Mouse (Mus musculus): ENCODE results near the gene Cenpu. TPM values are rescaled to one million over a fixed set of nuclear protein-coding genes. Genes with fewer than 3 reads are reported as not detected.
A peak's percentile ranks its signal among the peaks of the same experiment; 100 is the strongest.
"Not testable (repeated sequence)": the region's sequence is repeated elsewhere in the genome, so short reads cannot be mapped to it uniquely, and the experiment has no call there.

Cenpu gene
- total RNA-seq, 4 experiments from 2014 or later, result 2.1 to 5.7 (median 3.1) TPM

DNA sequence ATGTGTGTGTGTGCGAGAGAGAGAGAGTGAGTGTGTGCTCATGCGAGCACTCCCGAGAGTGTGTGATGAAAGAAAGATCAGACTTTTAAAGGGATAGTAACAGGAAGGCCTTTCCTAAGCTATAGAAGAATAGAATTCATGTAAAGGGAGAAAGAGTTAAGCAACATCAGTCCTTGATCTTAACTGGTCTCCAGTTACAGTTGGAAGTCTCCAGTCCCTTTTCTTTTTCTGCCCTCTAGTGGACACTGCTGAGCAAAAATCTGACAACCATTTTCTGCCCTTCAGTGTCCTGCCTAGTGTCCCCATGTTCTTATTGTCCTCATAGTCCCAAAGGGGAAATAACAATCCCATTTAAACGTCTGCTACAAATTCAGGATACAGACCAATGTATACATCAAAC is 4.6 kb upstream of the Cenpu start:
- DNase-seq (ENCODE audit: low spot score in 2 of 2), result no peak

DNA sequence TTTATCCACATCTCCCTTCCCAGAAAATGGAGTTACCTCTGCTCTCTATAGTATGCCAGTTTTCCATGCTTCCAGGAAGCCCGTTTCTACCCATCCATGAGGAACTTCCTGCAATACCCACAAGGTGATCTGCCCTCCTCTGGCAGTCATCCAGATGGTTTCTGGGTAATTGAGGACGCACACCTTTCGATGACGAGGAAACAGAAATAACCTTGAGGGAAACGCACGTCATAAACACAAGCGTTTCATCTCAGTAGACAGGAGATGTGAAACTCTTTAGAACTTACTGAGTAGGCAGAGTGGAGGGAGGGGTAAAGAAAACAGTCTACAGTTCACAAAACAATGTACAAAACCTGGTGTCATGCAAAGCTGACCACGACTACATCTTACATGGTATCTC is 1.8 kb upstream of the Cenpu start:
- no peak for DNase-seq (ENCODE audit: low spot score in 2 of 2)

DNA sequence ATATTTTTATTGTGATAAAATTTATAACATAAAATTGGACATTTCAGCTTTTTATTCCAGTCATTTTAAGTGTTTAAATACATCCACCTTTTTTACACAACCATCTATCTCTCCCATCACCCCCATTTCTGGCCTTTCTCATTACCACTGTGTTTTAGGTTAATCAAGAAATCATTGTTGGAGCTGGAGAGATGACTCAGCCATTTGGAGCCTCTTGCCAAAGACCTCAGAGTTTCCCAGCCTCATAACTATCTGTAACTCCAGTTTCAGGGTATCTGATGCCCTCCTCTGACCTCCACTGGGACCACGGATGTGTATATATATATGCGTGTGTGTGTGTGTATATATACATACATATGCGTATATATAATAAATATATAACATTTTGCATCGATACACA is 799 bp upstream of the Cenpu start:
- DNase-seq (ENCODE audit: low spot score in 2 of 2), result no peak

DNA sequence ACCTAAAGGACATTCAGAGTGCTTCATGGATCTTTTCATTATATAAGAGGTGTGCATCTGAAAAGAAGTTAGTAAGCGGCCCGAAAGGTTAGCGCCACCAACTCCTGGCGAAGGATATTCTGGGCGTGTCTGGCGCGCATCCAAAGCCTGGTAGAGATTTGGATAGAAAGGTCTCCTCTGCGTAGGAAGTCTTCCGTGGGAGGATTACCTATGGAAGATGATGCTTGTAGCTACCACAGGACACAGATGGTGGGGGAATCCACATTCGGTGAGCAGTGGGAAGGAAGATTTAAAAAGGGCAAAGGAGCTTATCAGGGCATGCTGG is 575 bp downstream of the Cenpu start:
- DNase-seq (ENCODE audit: low spot score in 2 of 2), result no peak

DNA sequence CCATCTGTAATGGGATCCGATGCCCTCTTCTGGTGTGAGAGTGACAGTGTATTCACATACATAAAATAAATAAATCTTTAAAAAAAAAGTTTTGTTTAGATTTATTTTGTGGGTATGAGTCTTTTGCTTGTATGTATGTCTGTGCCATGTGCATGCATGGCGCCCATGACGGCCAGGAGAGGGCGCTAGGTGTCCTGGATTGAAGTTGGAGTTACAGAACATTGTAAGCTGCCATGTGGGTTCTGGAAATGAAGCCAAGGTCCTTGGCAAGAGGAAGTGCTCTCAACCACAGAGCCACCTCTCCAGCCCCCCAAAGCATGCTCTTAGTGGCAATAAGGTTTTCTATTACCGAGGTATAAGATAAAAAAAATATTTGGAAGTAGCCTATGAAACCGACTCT is 7.6 kb downstream of the Cenpu start:
- no peak for DNase-seq (ENCODE audit: low spot score in 2 of 2)

DNA sequence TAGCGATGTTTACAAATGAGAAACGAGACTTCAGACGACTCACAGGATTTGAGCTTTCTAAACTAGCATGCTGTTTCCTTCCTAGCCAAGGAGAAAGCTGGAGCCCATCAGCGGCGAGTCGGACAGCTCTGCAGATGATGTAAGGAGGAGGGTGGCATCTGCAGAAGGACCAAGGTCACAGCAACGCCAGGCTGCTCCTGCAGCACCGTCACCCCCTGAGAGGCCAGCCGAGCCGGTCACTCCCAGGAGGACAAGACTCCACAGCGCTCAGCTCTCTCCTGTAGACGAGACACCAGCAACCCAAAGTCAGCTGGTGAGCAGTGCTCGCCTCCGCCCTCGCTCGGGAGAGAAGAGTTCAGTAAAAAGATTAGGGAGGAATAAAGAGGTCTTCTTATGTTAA is 10.5 kb downstream of the Cenpu start:
- no peak for DNase-seq (ENCODE audit: low spot score in 2 of 2)

DNA sequence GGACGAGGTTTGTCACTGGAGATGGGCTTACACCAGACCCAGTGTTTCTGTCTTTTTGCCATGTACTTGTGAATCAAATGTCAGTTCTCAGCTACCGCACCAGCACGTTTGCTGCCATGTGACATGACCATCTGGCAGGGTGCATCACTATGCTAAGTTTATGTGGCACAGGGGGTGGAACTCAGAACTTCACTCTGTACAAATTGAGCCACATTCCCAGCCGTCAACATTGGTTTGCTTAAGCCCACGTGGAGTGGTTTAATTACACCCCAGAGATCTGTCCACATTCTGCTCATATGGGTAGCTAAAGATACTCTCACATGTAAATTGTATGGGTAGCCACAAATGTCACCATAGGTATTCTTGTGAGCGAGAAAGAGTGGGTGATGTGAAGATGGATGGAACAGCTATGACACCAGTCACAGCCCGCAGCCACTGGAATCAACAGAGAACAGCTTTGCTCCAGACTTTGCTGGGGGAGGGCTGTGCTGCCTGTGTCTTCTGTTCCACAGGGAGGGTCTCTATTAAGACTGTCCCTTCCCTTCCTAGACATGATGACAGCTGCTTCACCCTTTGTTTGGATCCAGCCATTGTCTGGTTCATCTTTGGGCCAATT is 15.2 kb downstream of the Cenpu start:
- peak; percentile 61 to 88 for DNase-seq (ENCODE audit: low spot score in 2 of 2)

DNA sequence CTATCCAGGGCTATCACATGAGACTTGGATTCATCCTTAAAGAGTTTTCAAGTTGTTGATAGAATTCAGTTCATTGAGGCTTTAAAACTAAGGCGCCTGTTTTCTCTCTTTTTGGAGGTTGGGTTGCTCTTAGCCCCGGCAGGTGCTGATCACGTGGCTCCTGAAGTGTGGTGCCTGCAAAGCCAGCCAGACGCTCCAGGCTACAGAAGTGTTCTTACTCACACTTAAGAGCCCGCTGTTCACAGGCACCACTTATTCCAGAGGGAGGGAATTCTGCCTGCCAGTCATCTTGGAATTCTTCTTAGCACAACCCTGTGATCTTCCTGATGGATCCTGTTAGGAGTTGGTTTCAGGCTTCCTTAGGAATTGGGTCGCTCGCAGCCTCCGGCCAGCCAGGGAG is 16.1 kb downstream of the Cenpu start:
- DNase-seq (ENCODE audit: low spot score in 2 of 2), result no peak

DNA sequence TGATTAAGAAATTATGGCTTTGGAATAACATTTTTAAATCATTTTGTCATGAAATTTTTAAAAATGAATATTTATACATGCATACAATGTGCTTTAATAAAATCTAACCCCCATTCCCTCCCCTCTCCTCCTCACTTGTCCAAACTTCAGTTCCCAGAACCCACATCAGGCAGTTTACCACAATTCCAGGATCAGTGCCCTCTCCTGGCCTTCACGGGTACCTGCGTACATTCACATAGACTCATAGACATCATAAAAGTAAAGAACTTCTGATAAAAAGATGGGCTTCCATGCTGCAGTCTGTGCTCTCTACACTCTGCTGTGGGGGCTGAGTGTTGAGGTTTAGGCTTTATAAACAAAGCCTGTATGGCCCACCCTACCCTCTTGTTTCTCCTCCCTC is 17.1 kb downstream of the Cenpu start:
- DNase-seq (ENCODE audit: low spot score in 2 of 2), result no peak

DNA sequence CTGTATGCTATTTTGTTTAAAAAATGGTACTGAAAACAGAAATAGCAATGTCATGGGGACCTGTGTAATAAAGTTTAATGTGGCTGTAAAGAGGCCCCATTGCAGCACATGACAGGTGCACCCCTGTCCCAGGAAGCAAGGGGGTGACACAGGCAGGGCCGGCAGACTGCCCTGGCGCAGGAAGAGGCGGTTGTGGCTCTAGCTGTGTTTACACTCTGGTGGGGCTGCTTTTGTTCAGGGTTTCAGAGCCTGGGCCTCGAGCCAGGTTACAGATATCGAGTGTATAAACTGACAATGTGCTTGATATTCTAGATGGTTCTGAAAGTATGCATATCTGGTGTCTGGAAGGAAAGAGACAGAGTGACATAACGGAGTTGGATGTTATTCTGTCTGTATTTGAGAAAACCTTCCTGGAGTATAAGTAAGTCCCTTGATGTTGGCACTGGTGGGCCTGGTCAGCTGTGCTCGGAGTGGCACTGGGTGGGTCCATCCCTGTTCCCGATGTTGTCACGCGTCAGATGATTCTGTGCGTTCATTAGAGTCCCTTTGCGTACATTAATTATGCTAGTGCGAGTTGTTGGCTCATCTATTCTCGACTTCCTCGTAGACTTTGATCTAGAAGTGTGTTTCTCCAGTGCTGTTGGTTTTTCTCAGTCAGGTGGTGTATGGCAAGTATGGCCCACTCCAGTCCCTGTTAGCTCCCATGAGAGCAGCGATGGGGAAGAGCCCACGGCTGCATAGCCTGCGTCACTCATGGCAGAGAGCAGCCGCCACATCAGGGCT is 18.0 kb downstream of the Cenpu start:
- no peak for DNase-seq (ENCODE audit: low spot score in 2 of 2)

DNA sequence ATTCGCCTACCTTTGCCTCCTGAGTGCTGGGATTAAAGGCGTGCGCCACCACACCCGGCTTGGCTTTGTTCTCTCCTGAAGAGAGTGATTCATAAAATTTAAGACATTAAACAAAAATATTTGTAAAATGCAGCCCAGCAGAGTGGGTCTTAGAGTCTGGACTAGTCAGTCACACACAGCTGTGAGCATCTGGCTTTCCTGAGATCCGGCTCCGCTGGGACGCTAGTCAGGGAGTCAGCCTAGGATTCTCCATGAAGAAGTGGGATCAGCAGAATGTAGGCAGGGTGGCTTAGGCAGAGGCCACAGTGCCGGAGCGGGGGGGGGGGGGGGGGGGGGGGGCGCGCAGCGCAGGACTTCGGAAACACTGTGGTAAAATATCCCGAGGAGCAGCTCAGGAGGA is 18.8 kb downstream of the Cenpu start:
- no peak for DNase-seq (ENCODE audit: low spot score in 2 of 2)

DNA sequence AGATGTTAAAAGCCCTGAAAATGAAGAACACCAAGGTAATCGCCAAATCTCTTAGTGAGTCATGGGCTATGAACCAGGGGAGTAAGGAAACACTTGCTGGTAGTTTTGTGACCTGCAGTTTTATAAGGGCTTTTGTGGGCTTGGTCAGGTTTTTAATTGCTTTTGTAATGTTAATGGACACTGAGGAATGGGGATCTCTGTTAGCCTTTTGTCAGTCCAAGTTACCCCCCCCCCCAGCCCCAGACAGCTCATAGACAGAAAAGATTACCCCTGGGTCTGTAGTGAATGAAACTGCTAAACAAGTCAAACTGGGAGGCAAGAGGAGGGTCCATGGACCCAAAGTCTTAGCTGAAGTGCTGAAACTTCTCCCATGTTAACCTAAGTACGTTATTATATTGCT is 21.6 kb downstream of the Cenpu start:
- DNase-seq (ENCODE audit: low spot score in 2 of 2), result no peak

DNA sequence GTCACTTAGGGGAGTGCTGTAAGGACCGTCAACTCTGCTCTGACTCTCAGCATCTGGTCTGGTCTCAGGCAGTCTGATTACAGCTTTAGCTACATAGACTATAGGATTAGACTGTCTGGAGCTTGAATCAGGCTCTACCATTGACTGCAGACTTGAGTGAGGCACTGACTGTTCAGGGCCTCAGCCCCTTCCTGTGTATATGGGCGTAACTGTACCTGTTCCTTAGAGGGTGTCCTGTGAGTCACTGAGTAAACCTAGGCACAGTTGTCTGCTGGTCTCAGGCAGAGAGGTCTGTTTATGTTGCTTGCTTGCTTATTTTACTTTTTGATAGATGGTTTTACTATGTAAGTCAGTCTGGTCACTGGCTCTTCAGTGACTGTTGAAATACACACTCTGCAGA is 22.1 kb downstream of the Cenpu start:
- DNase-seq (ENCODE audit: low spot score in 2 of 2), result no peak

DNA sequence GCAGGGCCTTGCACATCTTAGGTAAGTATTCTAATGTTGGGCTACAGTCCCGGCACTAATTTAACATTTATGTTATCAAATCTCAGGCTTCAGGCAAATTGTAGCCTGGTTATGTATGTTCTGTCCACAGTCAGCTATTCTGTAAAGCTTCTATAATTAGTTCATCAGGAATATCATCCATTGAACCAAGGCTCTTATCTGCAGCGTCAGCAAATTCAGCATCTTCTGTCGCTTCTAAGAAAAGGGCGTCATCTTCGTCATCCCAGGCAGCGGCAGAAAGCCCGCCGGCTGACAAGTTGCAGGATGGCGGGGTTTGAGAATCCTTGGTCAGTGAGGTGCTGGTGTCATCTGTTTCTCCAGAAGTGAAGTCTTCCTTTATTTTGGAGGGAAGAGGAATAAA is 27.0 kb downstream of the Cenpu start:
- DNase-seq (ENCODE audit: low spot score in 2 of 2), result no peak

DNA sequence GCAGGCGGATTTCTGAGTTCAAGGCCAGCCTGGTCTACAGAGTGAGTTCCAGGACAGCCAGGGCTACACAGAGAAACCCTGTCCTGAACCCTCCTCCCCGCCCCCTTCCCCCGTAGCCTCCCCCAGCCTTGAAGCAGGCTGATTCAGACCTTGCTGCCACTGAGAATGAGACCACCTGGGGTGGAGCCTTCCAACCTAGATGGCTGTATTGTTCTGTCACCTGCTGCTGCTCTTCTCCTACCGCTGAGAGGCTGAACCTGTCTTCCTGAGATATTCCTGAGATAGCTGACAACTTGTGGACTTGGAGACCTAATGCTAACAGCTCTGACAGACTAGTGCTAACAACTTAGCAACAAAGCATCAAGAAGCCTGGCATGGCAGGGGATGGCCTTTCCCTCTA is 32.5 kb downstream of the Cenpu start:
- not testable (repeated sequence) for DNase-seq (ENCODE audit: low spot score in 2 of 2)

DNA sequence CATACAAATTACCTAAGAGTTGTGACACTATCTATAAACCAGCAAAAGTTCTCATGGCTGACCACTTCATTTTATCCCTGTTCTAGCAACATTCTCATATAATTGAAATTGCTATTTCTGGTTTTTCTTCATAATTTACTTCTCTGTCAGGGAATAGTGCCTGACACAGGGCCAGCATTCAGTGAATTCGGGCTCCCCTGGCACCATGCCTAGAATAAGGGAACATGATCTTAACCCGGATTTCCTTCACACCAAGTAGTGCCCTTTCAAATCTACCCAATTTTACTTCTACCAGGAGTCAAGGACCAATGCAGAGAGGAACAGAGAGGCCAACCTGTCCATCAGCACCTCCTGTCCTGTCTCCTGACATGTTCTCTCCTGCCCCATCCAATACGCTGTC is 33.7 kb downstream of the Cenpu start:
- DNase-seq (ENCODE audit: low spot score in 2 of 2), result no peak

DNA sequence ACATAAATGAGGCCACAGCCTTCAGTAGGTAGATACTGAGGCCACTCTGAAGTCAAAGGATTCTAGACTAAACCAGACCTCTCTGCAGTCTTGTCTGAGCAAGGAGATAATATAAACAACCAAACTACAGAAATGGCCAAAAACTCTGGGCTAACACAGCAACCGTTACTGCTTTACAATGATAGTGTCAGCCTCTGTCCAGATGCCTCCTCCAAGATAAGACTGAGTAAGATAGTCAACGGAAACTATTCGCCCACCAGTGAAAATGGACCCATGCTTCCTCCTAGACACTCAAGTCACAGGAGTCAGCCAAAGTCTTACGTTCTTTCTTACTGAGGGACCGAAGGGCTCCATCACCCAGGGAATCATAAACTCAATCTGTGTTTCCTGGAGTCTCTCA is 36.1 kb downstream of the Cenpu start:
- no peak for DNase-seq (ENCODE audit: low spot score in 2 of 2)

DNA sequence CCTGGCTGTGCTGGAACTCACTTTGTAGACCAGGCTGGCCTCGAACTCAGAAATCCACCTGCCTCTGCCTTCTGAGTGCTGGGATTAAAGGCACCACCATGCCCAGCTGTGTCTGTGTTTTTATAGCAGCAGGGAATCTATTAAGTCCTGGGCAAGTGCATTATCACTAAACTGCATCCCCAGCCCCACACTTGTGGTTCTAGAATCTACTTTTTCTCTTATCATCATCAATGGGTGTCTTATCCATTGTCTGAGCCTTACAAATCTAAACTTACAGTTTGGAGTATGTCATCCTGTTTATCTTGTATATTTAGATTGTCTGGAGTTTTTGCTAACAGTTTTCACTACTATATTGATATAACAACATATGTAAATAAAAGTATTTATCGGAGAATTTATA is 36.8 kb downstream of the Cenpu start:
- no peak for DNase-seq (ENCODE audit: low spot score in 2 of 2)

DNA sequence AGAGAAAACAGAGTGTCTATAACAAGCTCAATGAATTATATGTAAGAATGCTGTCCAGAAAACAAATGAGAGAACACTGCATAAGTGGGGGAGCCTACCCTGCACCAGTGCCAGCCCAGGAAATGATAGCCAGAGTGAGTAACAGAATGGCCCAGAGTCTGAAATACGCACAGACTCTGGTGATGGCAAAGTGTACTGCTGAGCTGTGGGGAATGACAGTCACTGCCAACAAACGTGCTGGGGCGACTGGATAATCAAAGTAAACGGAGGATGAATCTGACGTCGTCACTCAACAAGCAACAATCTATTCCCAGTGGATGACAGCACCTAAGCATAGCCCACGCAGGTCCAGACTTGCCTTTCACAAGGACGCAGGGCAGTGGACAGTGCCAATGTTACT is 41.2 kb downstream of the Cenpu start:
- DNase-seq (ENCODE audit: low spot score in 2 of 2), result no peak

DNA sequence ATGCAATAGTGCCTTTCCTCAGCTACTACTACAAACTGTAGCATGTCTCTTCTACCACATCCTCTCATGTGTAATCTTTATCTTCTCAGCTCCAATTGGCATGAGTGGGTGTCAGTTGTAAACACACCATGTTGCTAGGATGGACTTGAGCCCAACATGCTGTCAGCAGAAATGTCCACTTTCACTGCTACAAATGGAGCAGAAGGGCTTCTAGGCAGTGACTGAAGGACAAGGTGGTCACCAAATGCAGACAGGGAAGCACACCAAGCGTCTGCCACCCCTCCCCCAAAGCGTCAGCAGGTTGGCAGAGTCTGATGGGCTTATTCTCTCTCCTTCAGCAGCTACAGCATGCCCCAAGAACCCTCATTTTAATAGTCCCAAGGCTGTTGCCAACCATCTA is 41.9 kb downstream of the Cenpu start:
- DNase-seq (ENCODE audit: low spot score in 2 of 2), result no peak

DNA sequence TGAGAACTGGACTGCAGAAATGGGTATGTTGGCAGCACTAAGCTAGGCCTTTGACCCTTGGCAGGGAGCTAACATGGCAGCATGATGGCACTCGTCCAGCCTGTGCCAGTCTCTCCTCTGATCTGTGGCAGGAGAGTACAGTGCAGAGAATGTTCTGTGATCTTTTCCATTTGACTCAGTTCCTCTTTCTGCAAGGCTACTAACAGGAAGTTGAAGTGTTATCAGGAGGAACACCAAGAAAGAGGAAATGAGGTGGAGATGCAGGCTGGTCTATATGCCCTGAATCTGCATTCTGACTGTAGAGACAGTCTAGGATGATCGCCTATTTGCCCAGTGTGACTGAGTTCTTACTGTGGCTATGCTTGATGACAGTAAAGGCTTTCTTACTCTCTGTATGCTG is 43.8 kb downstream of the Cenpu start:
- DNase-seq (ENCODE audit: low spot score in 2 of 2), result no peak

DNA sequence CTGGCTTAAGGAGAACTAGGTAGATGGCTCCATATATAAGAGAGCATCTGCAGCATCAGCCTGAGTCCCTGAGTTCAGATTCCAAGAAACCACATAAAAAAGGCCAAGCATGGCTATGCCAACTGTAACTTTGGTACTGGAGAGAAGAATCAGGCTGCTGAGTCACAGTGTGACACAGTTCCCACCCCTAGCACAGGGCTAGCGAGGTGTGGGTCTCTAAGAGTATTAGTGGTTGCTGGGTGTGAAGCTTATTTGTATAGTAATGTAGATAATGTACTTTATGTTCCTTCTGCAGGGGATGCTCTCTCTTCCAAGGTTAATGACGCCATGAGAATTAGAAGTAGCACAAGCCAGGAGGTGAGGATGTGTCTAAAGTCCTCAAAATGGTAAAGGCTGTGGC is 44.7 kb downstream of the Cenpu start:
- no peak for DNase-seq (ENCODE audit: low spot score in 2 of 2)

DNA sequence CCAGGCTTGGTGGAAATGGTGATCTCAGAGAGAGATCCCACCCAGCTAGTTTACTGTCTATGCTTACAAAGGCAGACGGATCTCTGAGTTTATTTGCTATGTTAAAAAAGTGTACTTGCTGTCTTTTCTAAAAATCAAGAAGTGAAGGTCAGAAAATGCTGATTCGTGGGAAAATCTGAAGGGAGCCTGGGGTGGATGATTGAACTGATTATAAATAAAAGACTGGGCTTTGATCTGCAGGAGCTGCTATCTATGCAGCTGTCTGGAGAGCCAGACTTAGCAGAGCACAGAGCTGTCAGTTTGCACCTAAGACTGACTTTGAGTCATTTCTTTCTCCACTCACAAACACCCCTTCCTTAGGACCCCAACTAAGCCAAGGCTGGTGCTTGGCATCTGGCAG is 45.6 kb downstream of the Cenpu start:
- DNase-seq (ENCODE audit: low spot score in 2 of 2), result no peak

DNA sequence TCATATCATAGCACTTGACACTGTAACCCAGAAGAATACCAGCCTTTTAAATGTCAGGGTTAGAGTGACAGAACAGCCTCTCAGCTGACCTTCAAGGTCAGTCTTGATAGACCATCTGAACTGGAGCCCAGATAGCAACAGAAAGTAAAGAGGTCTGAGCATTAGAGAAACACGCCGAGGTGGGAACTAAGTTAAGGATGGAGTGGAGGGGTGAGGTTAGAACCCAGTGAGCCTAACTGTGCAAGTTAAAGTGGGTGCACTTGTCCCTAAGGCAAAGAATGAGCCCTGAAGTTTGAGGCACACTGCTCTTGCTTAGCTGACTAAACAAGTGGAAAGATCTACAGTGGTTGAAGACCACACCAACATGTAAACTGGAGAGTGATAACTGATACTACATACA is 46.3 kb downstream of the Cenpu start:
- no peak for DNase-seq (ENCODE audit: low spot score in 2 of 2)
